Mouse (Mus musculus): ENCODE results near the gene Lmf1.

GRCm38 (mm10) chr17:25575208-25575971 lies 3.5 kb upstream of the Lmf1 start:
- peak; percentile 100 for TF ChIP-seq TCF3 (IDR thresholded peaks at IDR 0.05; ENCODE audit: insufficient read length, low read depth)
- TF ChIP-seq POLR2A (IDR thresholded peaks at IDR 0.05; ENCODE audit: insufficient read length, low read depth) = no peak
- no peak for TF ChIP-seq USF1 (IDR thresholded peaks at IDR 0.05; ENCODE audit: low read depth)
- TF ChIP-seq POLR2AphosphoS2 (IDR thresholded peaks at IDR 0.05; ENCODE audit: insufficient read length, low read depth) = peak; percentile 54
- 0 out of 2 replicates have a peak, but pooled peaks have one; percentile 2 for TF ChIP-seq CEBPB (IDR thresholded peaks at IDR 0.05; ENCODE audit: insufficient read depth, poor library complexity, severe bottlenecking)
